Mouse (Mus musculus) kidney, adult 2 months (tissue): ENCODE data around the gene Wdr41.

Experiments
- CTCF ChIP-seq: fragments of 200-500 bp; conservative IDR thresholded peaks from 2 replicates; pipeline ENCODE4 v1.5.1; 2011; ENCODE audit warnings: low read depth, mild to moderate bottlenecking, control low read depth, low read length, moderate library complexity, mixed read lengths; ENCODE audit not compliant: insufficient read depth, insufficient read length
- POLR2A ChIP-seq: fragments of 200-500 bp; IDR thresholded peaks from one replicate; pipeline ENCODE4 v1.6.1; 2011; ENCODE audit warnings: low read depth, low read length, control low read depth

DNA sequence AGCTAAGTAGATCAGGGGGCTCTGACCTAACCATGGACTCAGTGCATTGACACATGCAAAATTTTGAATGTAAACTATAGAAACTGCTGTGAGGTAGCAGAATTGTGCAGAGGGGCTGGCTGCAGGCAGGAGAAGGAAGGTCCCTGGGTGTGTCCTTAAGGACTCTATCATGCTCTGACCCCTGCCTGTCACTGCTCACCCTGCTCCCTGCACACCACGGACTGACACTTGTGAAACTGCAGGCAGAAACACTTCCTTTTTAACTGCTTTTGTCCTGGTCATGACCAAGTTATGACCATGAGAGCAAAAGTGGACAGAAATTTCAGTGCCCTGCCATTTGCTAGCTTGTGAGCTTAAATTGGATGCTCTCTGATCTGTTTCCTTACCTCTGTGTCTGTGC, 68.0 kb downstream of the Wdr41 start:
- TF ChIP-seq POLR2A (no peak), CTCF (no peak)
